Mouse (Mus musculus) brain, adult 2 months (tissue): ENCODE results near the gene Odf3.

ENCODE experiments used
- DNase-seq: peaks from one replicate; pipeline ENCODE4 v3.0.0; 2011; ENCODE audit warnings: low read depth, low spot score

Gene Odf3

DNA sequence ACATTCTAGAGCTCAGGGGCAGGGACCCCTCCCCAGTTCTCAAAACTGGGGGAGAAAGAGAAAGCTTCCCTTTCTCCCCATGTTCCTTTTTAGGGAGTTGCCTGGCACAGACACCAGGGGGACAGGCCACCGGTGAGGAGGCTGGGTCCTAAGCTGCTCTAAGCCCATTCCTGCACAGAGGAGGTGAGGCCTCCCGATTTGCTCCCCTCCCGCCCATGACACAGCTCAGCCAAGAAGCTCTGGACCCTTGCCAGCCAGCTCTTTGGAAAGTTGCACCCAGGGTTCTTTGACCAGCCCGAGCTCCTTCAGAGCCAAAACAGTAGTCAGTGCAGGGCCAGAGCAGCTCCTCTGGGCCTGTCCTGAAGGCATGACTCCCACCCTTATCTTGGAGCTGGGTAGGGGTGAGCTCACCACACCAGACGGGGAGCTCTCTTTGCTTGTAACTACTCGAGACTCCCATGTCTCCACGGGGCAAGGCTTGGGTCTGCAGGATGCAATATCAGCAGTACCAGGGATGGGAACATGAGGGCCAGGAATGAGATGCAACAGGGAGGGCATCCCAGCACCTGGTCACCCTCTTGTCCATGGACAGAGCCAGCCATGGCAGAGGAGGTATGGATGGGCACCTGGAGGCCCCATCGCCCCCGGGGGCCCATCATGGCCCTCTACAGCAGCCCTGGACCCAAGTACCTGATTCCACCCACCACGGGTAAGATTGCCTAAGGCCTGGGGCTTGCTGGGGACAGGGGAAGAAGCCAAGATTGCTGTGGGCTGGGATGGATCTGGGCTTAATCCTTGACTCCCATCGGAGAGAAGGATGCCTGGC, at the start of gene Odf3:
Gene Odf3 (plus strand): TSS at position 51 of the 826 bp plus-strand sequence.
- DNase-seq, result no peak

DNA sequence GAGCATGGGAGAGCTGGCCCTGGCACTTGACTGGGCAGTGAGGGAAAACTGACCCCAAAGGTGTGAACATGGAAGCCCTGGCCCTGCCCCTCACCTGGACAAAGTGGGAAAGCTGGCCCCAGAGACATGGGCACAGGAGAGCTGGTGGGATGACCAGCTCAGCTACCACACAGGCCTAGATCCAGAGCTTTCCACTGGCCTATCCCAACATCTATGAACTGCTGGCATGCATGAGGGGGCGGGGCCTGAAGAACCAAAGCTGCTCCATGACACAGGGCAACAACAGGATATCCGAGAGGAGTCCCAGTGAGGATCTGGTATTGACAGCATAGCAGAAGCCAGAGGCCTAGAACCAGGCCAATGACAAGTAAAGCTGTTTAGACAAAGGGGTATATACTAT, 49.4 kb upstream of the Odf3 start:
- no peak for DNase-seq

DNA sequence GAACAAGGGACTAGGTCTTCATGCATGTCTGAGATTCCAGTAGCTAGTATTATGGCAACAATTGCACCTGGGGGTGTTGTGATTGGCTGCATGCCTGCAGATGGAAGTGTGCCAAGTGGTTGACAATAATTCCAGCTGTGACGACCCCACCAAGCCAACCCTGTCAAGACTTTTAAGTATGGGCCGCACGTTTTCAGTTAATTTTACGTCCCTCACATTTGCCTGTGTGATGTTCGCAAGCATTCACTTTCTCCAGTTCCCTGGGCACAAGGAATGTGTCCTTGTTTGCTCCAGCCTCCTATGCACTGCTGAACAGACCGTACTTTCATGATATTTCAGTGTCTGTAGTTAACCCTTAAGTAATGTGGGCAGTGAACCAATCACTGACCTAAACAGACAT, 45.0 kb upstream of the Odf3 start:
- DNase-seq, result no peak

DNA sequence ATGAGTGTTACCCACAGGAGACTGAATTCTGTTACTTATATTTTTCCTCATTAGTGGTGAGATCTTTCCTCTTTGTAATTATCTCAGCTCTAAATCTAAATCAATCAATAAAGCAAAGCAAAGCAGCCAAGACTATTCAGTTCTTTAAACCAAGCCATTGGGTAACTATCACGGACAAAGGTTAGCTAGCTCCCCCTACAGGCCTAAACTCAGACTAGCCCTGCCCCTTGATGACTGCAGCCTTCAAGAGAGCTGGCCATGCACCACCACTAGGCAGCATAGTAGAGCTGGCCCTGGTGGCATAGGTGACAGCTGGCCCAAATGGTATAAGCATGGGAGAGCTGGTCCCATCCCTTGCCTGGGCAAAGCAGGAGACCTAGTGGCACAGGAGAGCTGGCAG, 41.9 kb upstream of the Odf3 start:
- DNase-seq, result peak; percentile 83

DNA sequence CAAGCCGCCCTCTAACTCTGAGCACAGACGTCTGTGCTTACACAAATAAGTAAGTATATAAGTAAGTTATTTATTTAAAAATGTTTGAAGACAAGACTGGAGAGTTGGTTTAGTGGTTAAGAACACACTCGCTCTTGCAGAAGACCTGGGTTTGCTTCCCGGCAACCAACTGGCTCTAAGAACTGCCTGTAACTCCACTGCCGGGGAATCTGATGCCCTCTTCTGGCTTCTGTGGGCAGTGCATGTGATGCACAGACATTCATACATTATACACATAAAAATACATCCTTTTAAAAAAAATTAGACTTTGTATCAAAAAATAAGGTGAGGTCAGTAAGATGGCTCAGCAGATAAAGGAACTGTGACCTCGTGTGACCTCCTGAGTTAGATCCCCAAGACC, 37.1 kb upstream of the Odf3 start:
- DNase-seq, result no peak

DNA sequence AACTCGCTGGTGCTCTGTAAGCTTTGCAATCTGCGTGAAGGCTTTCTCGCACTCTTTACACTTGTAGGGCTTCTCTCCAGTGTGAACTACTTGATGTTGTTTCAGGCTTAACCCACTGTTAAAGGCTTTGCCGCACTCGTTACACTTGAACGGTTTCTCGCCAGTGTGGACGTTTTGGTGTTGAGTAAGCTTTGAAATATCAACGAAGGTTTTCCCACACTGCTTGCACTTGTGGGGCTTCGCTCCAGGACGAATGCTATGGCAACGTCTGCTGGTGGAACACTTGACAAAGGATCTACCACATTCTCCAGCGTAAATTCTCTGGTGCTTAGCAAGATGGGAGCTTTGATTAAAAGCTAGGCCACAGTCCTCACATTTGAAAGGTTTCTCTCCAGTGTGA, 35.9 kb upstream of the Odf3 start:
- no peak for DNase-seq

DNA sequence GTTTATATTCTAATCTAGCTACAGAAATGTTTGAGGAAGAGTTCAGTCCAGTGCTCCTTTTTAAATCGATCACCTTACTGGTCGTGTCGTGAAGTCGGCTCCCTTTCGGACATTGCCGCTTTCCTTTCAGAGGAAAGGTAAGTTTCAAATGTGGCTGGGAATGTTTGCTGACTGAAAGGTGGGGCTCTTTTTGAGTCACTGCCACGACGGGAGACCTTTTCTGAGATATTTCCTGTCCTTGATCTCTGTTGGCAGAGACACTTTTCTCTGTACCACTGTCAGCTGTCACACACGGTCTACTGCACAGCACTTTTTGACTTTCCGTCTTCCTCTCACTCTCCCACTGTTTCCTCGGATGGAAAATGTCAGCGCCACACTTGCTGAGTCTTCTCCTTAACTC, 34.8 kb upstream of the Odf3 start:
- no peak for DNase-seq

DNA sequence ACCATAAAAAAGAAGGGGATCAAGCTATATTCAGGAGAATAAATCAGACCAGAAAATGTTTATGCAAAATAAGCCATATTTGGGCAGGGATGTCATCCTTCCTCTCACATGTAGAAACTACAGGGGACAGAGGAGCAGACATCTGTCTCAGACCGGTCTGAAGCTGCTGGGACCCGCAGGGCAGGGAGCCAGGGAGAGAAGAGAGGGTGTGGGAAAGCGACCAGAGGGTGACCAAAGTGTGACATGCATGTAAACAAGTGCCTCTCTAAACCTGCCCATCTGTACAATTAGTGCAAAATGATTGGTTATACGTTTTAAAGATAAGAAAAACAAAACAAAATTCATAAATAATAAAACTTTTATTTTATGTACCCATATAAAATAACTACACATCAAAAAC, 27.4 kb upstream of the Odf3 start:
- no peak for DNase-seq

DNA sequence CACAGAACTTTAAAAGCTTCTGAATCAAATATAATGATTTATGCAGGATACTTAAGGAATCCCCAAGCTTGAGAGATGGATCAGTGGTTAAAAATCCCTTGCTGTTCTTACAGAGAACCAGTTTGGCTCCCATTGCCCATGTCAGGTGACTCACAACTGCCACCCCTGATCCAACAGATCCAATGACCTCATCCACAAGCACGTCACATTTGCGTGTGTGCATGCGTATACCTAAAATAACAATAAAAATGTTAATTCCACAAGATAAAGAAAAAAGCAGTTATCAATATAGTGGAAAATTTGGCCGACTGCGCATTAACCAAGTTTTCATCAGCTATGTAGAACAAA, 26.3 kb upstream of the Odf3 start:
- no peak for DNase-seq

DNA sequence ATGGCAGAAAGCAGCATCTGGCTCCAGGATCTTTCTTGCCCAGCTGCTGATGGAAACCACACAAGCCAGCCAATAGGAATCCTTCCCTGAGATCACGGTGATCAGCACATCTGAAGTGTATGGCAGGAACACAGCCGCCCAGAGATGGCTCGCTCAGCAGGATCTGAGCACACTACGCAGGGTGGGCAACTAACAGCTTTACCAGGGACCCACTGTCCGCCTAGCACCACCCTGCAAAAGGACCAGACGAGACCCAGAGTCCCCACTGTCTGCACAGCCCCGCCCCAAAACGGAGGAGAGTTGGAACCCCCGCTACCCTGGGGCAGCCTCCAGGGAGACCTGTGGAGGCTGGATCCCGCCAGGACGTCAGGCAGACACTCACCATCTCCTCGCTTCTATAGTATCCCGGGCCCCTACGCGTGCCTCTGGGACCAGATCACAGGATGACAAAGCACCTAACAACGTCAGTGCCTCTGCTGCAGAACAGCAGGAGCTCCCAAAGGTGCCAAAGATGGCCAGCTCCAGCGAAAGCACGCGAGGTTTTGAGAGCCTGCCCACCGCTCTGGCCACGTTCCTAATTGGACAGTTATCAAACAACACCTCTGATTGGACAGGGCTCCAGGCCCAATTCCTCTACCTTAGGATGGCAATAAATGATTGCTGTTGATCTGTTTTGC, 25.8 kb upstream of the Odf3 start, which contains the start of gene Zfp941:
Gene Zfp941 (minus strand): TSS at position 526 of the 677 bp plus-strand sequence.
- peak; percentile 93 for DNase-seq

DNA sequence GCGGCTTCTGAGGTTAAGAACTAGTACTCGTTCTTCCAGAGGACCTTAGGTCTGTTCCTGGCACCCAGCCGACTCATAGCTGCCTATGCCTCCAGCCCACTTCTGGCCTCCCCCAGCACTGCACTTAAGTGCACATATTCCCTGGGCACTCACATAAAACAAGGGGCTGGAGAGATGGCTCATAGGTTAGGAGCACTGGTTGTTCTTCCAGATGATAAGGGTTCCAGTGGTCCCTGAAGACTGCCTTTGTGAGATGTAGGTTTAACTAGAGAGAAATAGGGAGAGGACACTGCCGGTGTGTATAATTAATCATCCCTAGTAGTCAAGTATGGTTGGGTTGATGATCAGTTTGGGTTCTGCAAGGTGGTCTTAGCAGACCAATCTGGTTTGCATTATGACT, 24.9 kb upstream of the Odf3 start:
- DNase-seq, result no peak

DNA sequence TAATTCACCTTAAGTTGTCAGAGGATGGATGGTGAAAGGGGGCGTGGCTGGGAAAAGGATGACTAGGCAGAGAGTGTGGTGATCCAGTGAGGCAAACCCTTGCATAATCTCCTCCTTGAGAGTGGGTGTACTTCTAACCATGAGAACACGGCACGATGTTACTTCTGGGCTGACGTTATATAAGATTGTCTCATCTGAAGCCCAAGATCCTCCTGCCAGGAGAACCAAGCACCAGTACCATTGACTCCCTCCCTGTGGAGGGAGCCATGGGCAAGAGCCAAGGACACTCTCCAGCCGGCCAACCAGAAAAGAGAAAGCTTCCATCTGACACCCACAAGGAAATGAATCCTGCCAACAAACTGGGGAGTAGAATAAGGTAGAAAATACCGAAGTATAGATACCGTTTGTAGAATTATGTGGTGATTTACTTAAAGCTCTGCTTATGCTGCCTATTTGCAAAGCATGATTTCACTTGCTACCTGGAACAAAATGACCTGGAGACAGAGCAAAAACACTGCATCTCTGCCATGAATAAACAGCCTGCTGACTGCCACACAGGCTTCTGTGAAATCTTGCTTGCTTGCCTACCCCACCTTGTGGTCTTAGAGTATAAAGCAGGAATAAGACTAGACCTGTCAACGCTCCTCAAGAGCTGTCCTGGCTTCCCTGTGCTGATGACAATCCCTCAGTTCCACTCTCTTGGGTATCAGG, 19.3 kb upstream of the Odf3 start:
- peak; percentile 94 for DNase-seq

DNA sequence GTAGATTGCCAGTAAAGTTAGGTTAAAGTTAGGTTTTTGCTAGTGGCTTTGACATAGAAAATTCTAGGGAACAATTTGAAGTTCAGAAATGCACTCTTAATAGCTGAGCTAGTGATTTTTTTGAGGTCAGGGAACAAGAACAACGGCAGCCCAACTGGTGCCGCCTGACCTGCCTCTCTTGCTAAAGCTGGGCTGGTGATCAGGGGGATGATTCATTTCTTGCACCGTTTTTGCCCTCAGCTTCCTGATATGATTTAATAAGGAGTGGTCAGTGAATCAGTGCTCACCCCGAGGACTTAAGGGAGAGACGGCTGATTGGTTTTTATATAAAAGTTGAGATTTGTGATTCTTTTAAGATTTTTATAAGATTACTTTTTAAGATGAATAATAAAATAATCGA, 16.2 kb upstream of the Odf3 start:
- DNase-seq, result no peak

DNA sequence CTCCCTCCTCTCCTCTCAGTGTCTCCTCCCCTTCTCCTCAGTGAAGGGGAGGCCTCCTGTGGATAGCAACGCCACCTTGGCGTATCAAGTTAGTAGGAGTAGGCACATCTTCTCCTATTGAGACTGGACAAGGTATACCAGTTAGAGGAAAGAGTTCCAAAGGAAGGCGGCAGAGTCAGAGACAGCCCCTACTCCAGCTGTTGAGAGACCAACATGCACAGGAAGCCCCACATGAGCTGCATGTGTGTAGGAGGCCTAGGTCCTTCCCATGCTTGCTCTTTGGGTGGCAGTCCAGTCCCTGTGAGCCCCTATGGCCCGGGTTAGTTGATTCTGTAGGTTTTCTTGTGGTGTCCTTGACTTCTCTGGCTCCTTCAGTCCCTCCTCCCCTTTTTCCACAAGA, 14.3 kb upstream of the Odf3 start:
- DNase-seq, result no peak

DNA sequence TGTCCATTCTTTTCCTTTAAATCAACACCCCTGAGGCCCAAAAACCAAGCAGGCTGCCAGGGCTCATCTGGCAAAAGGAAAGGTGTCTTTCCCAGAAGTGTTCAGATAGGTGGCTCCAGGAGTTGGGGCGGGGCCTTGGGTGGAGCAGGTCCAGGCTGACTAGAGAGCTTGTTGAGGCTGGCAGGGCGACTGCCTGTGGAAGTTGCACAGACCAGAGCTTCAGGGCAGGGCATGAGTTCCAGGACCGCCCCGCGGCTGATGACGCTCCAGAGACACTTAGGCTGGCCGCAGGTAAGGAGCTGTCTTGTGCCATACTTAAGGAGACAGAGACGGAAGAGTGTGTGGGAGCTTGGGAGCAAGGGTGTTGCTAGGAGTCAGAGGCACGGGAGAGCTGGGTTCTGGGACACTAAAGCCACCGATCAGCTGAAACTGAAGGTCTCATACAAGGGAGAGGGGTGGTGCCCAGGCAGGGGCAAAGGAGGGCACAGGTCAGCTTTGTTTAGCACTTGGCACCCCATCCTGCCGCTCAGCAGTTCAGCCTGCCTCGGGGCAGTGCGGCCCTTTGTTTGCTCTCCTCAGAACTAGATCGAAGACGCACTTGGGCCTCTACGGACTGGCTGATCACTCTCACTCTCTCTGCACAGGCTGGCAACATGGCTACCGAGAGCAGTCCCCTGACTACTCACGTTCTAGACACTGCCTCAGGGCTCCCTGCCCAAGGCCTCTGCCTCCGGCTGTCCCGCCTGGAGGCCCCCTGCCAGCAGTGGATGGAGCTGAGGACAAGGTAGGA, 12.4 kb upstream of the Odf3 start, which contains the start of gene Urah:
Gene Urah (plus strand): TSS at position 51 of the 790 bp plus-strand sequence.
- no peak for DNase-seq

DNA sequence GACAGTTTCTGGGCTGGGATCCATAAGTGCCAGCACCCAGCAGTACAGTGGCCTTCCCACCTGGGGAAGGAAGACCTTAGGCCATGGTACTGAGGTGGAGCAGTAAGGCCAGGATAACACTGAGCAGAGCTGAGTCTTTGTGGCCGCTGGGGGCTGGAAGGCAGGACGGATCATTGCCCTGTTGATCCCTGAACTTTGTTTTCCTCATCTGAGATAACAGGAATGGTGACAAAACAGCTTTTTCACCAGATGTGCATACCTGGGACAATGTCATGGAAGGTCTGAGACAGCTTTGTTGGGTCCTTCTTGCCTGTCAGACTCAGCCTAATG, 11.9 kb upstream of the Odf3 start:
- no peak for DNase-seq

DNA sequence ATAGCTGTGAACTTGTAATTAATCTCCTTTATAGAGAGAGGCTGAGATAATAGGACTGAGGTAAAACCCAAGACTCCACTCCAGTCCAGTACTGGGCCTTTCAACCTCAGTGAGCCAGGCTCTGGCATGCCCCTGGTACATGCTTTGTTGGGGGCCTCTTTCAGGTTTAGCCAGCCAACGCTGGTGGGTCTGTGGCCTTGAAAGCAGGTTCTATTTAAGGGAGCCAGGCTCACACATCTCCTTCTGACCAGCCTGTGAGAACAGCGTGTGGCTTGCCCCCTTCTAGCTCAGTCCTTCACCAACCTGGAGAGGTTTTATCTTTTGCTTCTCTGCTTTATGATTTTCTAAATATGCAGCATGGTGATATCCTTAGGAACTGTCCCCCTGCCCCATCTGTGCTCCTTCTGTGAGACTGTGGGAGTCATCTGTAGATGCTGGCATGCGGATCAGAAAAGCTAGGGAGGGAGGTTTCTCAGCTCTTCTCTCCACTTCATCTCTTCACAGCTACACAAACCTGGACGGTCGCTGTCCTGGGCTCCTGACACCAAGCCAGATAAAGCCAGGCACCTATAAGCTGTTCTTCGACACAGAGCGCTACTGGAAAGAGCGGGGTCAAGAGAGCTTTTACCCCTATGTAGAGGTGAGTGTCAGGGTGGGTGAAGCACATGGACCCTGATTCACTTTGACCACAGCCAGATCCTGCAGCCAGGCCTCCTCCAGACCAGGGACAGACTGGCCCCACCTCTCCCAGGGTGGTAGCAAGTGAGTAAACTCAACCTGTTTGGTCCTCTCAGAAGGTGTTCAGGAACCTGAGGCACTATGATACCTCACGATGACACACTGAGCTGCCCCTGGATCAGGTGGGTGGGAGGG, 11.1 kb upstream of the Odf3 start:
- peak; percentile 74 for DNase-seq

DNA sequence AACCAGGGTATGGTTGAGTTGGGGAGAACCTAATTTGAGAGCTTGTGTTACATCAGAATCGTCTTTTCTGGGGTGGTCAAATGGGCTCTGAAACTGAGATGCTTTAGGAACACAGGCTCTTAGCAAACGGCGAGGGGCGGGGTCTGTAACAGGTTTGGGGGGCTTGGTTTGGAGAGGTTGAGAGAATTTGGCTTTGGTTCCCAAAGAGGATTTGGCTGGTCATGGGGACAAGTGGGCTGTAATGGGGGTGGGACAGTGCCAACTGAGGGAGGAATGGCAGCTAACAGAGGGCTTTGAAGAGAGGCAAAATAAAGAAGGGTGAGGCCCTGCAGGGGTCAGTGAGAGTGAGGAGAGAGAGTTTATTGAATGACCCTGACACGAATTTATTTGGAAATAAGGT, 8.0 kb upstream of the Odf3 start:
- DNase-seq, result no peak

DNA sequence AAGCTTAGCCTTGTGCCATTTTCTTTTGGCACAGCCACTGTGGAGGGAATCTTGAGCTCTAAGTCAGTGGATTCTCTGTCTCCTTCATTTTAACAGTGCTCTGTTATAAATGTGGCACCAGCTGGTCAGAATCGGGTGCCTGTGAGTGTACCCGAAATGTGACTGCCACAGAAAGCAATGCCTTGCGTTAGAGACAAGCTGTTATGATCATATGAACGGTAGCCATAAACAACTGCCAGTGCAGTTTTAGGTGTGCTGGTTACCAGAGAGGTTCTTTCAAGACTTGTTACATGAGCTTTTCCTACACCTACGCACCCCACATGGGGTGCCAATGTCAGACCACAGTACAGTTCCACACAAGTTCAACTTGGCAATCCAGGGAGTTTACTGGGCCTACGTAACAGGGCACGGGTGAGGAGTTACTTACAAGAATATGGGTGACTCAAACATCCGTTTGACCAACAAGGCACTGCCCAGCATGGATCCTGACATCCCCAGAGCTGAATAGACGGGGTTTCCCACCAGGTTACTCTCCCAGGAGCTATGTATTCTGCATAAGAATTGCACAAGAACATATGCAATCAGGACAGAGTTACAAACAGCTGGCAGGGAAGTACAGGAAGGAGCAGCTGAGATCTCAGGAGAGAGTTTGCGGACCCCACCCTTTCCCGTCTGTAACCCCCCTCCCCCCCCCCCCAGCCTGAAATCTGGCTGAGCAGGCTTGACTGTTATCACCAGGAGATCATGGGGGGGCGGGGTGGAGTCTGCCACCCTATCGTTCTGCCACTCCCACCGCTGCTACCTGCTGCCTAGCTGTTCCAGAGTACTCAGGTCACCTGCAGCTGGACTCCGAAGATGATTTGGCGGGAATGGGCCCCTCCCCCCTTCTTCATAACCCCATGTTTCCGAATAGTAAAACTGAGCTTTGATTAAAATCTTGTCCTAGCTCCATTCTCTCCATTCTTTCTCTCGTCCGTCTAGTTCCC, 6.6 kb upstream of the Odf3 start:
- DNase-seq, result peak; percentile 55

DNA sequence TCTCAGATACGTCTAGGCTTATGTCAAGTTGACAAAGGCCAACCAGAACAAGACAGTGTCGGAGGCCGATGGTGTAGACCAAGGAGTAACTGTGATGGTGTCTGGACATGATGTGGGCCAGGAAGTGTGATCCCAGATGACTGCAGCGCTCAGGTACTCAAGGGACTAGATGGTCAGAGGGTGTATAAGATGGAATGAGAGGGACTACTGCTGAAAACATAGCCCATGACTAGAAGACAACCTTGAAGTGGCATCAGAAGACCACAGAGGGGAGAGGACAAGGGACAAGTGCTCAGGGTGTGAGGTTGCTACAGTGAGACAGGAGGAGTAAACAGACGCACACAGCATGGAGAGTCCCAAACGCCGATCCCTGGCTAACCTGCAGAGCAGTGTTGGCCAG, 3.8 kb upstream of the Odf3 start:
- no peak for DNase-seq
